Mouse (Mus musculus) colon, adult 2 months (tissue): ENCODE data around the gene Vmn1r143. TPM values are rescaled to one million over a fixed set of nuclear protein-coding genes. Genes with fewer than 3 reads are reported as not detected.

Experiments used
- polyA plus RNA-seq: library from polyadenylated mRNA; depleted of rRNA; stranded (reverse); fragments of >200 nt; gene quantifications from 2 replicates; pipeline ENCODE4 v1.2.3, GENCODE M21; 2012; rRNA removed

Vmn1r143 gene
- not detected in 2 replicates for polyA plus RNA-seq

GRCm38 (mm10) chr7:22189077-22189476, at the start of gene Vmn1r143:
TSS of gene Vmn1r143 (plus strand) at chr7:22189377.

GRCm38 (mm10) chr7:22163935-22164334, 25.2 kb upstream of the Vmn1r143 start, which contains the start of gene Vmn1r142:
TSS of gene Vmn1r142 (minus strand) at chr7:22164035.

DNA sequence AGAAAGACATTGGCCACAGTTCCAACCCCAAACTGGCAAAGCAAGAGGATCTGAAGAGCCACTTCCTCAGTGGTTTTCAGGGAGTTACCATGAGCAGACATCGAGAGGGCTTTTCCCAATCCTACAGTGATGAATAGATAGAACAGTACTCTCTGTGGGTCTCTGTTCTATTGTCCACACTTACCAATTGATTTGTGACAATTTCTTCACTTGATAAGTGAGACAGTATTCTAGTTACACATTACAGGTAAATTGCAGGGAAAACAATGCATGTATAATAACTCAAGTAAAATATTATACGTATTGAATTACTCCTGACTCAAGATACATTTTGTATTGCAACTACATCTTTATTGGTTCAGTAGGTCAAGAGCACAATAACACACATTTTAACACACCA, 12.0 kb downstream of the Vmn1r143 start, which contains the start of gene Gm8653:
Gene Gm8653, minus strand, starts transcription at position 101 of the 400 bp plus-strand sequence.

GRCm38 (mm10) chr7:22229384-22229783, 40.2 kb downstream of the Vmn1r143 start, which contains the start of gene Gm8453:
TSS of gene Gm8453 (minus strand) at chr7:22229484.

Other genes starting within 250 kb of the Vmn1r143 start
- not detected in 2 replicates for gene Vmn1r137, start 194.8 kb upstream of the Vmn1r143 start, polyA plus RNA-seq
- not detected in 2 replicates for gene Vmn1r138, start 160.5 kb upstream of the Vmn1r143 start, polyA plus RNA-seq
- not detected in 2 replicates for gene Gm6176, start 133.1 kb upstream of the Vmn1r143 start, polyA plus RNA-seq
- not detected in 2 replicates for gene Vmn1r139, start 120.3 kb upstream of the Vmn1r143 start, polyA plus RNA-seq
- gene Gm16451, start 71.1 kb upstream of the Vmn1r143 start, polyA plus RNA-seq, result not detected in 2 replicates
- not detected in 2 replicates for gene Gm10666, start 54.6 kb upstream of the Vmn1r143 start, polyA plus RNA-seq
- gene Vmn1r142, start 25.3 kb upstream of the Vmn1r143 start, polyA plus RNA-seq, result not detected in 2 replicates
- not detected in 2 replicates for gene Gm8653, start 11.9 kb downstream of the Vmn1r143 start, polyA plus RNA-seq
- gene Gm8453, start 40.1 kb downstream of the Vmn1r143 start, polyA plus RNA-seq, result not detected in 2 replicates
- not detected in 2 replicates for gene Gm4187, start 140.3 kb downstream of the Vmn1r143 start, polyA plus RNA-seq
- gene Gm8660, start 181.7 kb downstream of the Vmn1r143 start, polyA plus RNA-seq, result not detected in 2 replicates
- gene Vmn1r148, start 224.2 kb downstream of the Vmn1r143 start, polyA plus RNA-seq, result not detected in 2 replicates
- gene Vmn1r149, start 248.9 kb downstream of the Vmn1r143 start, polyA plus RNA-seq, result not detected in 2 replicates